9 mouse cellular contexts compared by ENCODE assay signal in genomic region chr1:64809085-64809484, GRCm38 (mm10).
A peak's percentile ranks its signal among the peaks of the same experiment; 100 is the strongest.
DNase-seq lines count a peak whose midpoint lies in the region; ATAC-seq and TF ChIP-seq lines count a peak whose summit lies in the region.
"Had no signal": no experiment of that assay in that cellular context is flagged by ENCODE, and none has a peak within 500 bp of the region (broad histone marks: within the 10 kb centered on the region; RNA-seq: fewer than 3 reads in every experiment).

No protein-coding gene starts in this region.

- CTCF ChIA-PET in Patski (lab: Charles Lee): interaction anchor here (0.7 to 0.9 kb wide), 2 partner anchors 8 to 81 kb away, joined by 3 read pairs; no protein-coding TSS in a partner anchor

- H3K4me1 ChIP-seq in intestine, embryonic 14.5 days (replicated peaks; ENCODE audit: control insufficient read depth, insufficient read depth, low read length): no peaks in the 10 kb centered on the region
- H3K4me1 ChIP-seq in lung, embryonic 14.5 days (ENCODE audit: insufficient read depth): peaks cover 5% of the 10 kb centered on the region; the same call in 1 of the 2 replicates
- H3K4me1 ChIP-seq in hindbrain, embryonic 14.5 days (replicated peaks; ENCODE audit: control insufficient read depth, insufficient read depth, low read length): no peaks in the 10 kb centered on the region

- H3K4me3 ChIP-seq in intestine, embryonic 14.5 days (ENCODE audit: low read depth, low read length): no peak overlapping the region
- H3K4me3 ChIP-seq in lung, embryonic 14.5 days (ENCODE audit: low read depth, low read length): no peak overlapping the region
- no peak overlapping the region for H3K4me3 ChIP-seq in hindbrain, embryonic 14.5 days (replicated peaks; ENCODE audit: low read length)
- H3K4me3 ChIP-seq: midbrain, embryonic 12.5 days had no signal

- 45% methylated on average over 2 of the region's 2 CpGs for WGBS in intestine, embryonic 14.5 days
- WGBS in lung, embryonic 14.5 days: 42% methylated on average over 2 of the region's 2 CpGs
- WGBS in hindbrain, embryonic 14.5 days: 66% methylated on average over 2 of the region's 2 CpGs

- peak; percentile 99 for ATAC-seq in Patski
- peak; percentile 87 for ATAC-seq in intestine, embryonic 14.5 days (replicated peaks; ENCODE audit: low FRiP score, low TSS enrichment, low read depth)
- ATAC-seq in lung, embryonic 14.5 days (ENCODE audit: insufficient read depth): peak; percentile 94
- ATAC-seq in hindbrain, embryonic 14.5 days (ENCODE audit: low FRiP score): no peak

- H3K36me3 ChIP-seq in intestine, embryonic 14.5 days (ENCODE audit: control insufficient read depth, insufficient read depth, low read length): no peaks in the 10 kb centered on the region
- no peaks in the 10 kb centered on the region for H3K36me3 ChIP-seq in lung, embryonic 14.5 days (ENCODE audit: insufficient read depth)
- H3K36me3 ChIP-seq in hindbrain, embryonic 14.5 days (replicated peaks; ENCODE audit: control insufficient read depth, insufficient read depth): no peaks in the 10 kb centered on the region
- H3K36me3 ChIP-seq: midbrain, embryonic 12.5 days had no signal

- POLR2A ChIA-PET in Patski (lab: Charles Lee): interaction anchor here (0.7 to 1.0 kb wide), 3 partner anchors 59 to 132 kb away, joined by 3 to 4 read pairs (median 3); no protein-coding TSS in a partner anchor

- in situ Hi-C loops in Patski (cut with MboI; ENCODE audit: low pct_unique_long_range_greater_than_20kb): no loop called here

- no peaks in the 10 kb centered on the region for H3K9me3 ChIP-seq in intestine, embryonic 14.5 days (ENCODE audit: control insufficient read depth, low read length)
- H3K9me3 ChIP-seq in lung, embryonic 14.5 days (ENCODE audit: low read depth, low read length): no peaks in the 10 kb centered on the region
- no peaks in the 10 kb centered on the region for H3K9me3 ChIP-seq in hindbrain, embryonic 14.5 days (ENCODE audit: control insufficient read depth, low read length)
- H3K9me3 ChIP-seq: midbrain, embryonic 12.5 days had no signal

- peak overlapping the region; percentile 2; the same call in 1 of the 2 replicates for H3K27ac ChIP-seq in intestine, embryonic 14.5 days (ENCODE audit: low read depth)
- H3K27ac ChIP-seq in lung, embryonic 14.5 days (ENCODE audit: low read depth): peak overlapping the region; percentile 81
- H3K27ac ChIP-seq in hindbrain, embryonic 14.5 days: no peak overlapping the region
- H3K27ac ChIP-seq: midbrain, embryonic 12.5 days had no signal

- TF ChIP-seq CTCF in Patski (IDR thresholded peaks at IDR 0.05): peak; percentile 27
- TF ChIP-seq CTCF in lung, embryonic 14.5 days (IDR thresholded peaks at IDR 0.05; ENCODE audit: low read depth): no peak

- H3K9ac ChIP-seq in intestine, embryonic 14.5 days (ENCODE audit: low read length): no peak overlapping the region
- H3K9ac ChIP-seq in lung, embryonic 14.5 days: no peak overlapping the region
- no peak overlapping the region for H3K9ac ChIP-seq in hindbrain, embryonic 14.5 days
- H3K9ac ChIP-seq: midbrain, embryonic 12.5 days had no signal

- DNase-seq in 416B (ENCODE audit: low read depth): peak; percentile 11
- DNase-seq in Patski (ENCODE audit: low read depth, low spot score): peak; percentile 82
- DNase-seq in intestine, embryonic 14.5 days (ENCODE audit: low spot score): no peak
- peak; percentile 72 for DNase-seq in lung, embryonic 14.5 days
- no peak for DNase-seq in hindbrain, embryonic 14.5 days (ENCODE audit: low spot score)
- no peak for DNase-seq in urinary bladder, postnatal 36 days (ENCODE audit: low spot score in 2 of 2)
- no peak for DNase-seq in adrenal gland, postnatal 36 days
- DNase-seq: thymus, postnatal 25 days had no signal

- no peak overlapping the region for H3K4me2 ChIP-seq in intestine, embryonic 14.5 days (ENCODE audit: low read length)
- H3K4me2 ChIP-seq in lung, embryonic 14.5 days: no peak overlapping the region
- no peak overlapping the region for H3K4me2 ChIP-seq in hindbrain, embryonic 14.5 days (replicated peaks)
- H3K4me2 ChIP-seq: midbrain, embryonic 12.5 days had no signal

- H3K27me3 ChIP-seq in Patski: no peaks in the 10 kb centered on the region
- H3K27me3 ChIP-seq in intestine, embryonic 14.5 days (replicated peaks; ENCODE audit: control insufficient read depth, insufficient read depth, low read length): no peaks in the 10 kb centered on the region
- H3K27me3 ChIP-seq in lung, embryonic 14.5 days (ENCODE audit: insufficient read depth, low read length): no peaks in the 10 kb centered on the region
- H3K27me3 ChIP-seq in hindbrain, embryonic 14.5 days (ENCODE audit: control insufficient read depth, insufficient read depth, low read length): no peaks in the 10 kb centered on the region
- H3K27me3 ChIP-seq: midbrain, embryonic 12.5 days had no signal

Comparison
In these comparisons a context has a peak if more than half of its experiments do, and no peak if none do; other contexts are left out.
1. DNase-seq: peak in 416B (single experiment), Patski (single experiment) and lung, embryonic 14.5 days (single experiment); none in intestine, embryonic 14.5 days (single experiment), hindbrain, embryonic 14.5 days (single experiment), urinary bladder, postnatal 36 days (0 of 2) and adrenal gland, postnatal 36 days (0 of 2).